ENCODE assay signal across 9 mouse cellular contexts in the genomic region with DNA sequence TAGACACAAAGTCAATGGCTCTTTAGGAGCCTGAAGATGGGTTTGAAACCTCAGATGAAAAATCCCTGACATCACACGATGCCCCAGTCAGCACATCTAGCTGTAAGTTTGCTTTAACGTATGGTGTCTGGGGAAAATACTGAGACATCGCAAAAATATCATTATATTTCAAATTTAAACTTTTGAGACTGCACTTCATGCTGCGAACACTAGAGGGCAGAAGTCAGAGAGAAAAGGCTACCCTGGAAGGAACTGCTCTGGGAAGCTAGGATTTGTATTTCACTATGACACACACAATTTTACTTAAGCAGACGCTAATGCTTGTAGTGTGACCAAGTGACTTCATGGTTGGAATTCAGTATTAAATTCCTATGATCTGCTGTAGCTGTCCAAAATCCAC. TPM values are rescaled to one million over a fixed set of nuclear protein-coding genes. Genes with fewer than 3 reads are reported as not detected.
DNase-seq lines count a peak whose midpoint lies in the region; ATAC-seq and TF ChIP-seq lines count a peak whose summit lies in the region.
"Had no signal": no experiment of that assay in that cellular context is flagged by ENCODE, and none has a peak within 500 bp of the region (broad histone marks: within the 10 kb centered on the region; RNA-seq: fewer than 3 reads in every experiment).

No protein-coding gene starts in this region.

- peaks cover 4% of the 10 kb centered on the region; the same call in 1 of the 2 replicates for H3K4me1 ChIP-seq in kidney, postnatal 0 days (replicated peaks; ENCODE audit: insufficient read depth, low read length)
- H3K4me1 ChIP-seq in G1E (ENCODE audit: insufficient read depth, low read depth, low read length): no peaks in the 10 kb centered on the region
- H3K4me1 ChIP-seq: embryonic facial prominence, embryonic 15.5 days; limb, embryonic 12.5 days had no signal

- H3K9me3 ChIP-seq in kidney, postnatal 0 days (replicated peaks; ENCODE audit: low read length): no peaks in the 10 kb centered on the region
- H3K9me3 ChIP-seq in G1E (replicated peaks): no peaks in the 10 kb centered on the region
- H3K9me3 ChIP-seq: embryonic facial prominence, embryonic 15.5 days; limb, embryonic 12.5 days had no signal

- peak; percentile 86 for TF ChIP-seq CTCF in kidney, postnatal 0 days (IDR thresholded peaks at IDR 0.05; ENCODE audit: low read depth)
- TF ChIP-seq CTCF in G1E (IDR thresholded peaks at IDR 0.05; ENCODE audit: low read depth, low read length): peak; percentile 36; the same call in 1 of the 2 replicates

- no peak for ATAC-seq in kidney, postnatal 0 days (replicated peaks; ENCODE audit: low FRiP score, low read depth)
- no peak for ATAC-seq in G1E (ENCODE audit: extremely low read depth, insufficient number of reproducible peaks, low FRiP score, poor library complexity, severe bottlenecking)

- H3K27me3 ChIP-seq in kidney, postnatal 0 days (ENCODE audit: insufficient read depth, low read length): no peaks in the 10 kb centered on the region
- H3K27me3 ChIP-seq in G1E (ENCODE audit: insufficient read depth, low read length): peaks cover 40% of the 10 kb centered on the region
- H3K27me3 ChIP-seq: embryonic facial prominence, embryonic 15.5 days had no signal

- no peak overlapping the region for H3K27ac ChIP-seq in kidney, postnatal 0 days
- H3K27ac ChIP-seq: embryonic facial prominence, embryonic 15.5 days; limb, embryonic 12.5 days had no signal

- no peak overlapping the region for H3K4me2 ChIP-seq in kidney, postnatal 0 days (ENCODE audit: low read length)
- H3K4me2 ChIP-seq: embryonic facial prominence, embryonic 15.5 days; limb, embryonic 12.5 days had no signal

- peak; percentile 82 for DNase-seq in kidney, postnatal 0 days (ENCODE audit: low spot score)
- no peak for DNase-seq in kidney, postnatal 14 days
- peak; percentile 53 for DNase-seq in CD4-positive, CD25-positive, alpha-beta regulatory T cell, adult 2 months (ENCODE audit: low read depth, low spot score)
- DNase-seq in G1E (ENCODE audit: low spot score): no peak
- peak; percentile 57 for DNase-seq in heart, adult 8-10 months (ENCODE audit: low spot score)
- DNase-seq in mesoderm, embryonic 11.5 days (ENCODE audit: low read depth, low spot score): peak; percentile 45
- no peak for DNase-seq in urinary bladder, postnatal 14 days (ENCODE audit: low spot score)

- H3K9ac ChIP-seq in kidney, postnatal 0 days (ENCODE audit: low read depth, low read length): no peak overlapping the region
- H3K9ac ChIP-seq: embryonic facial prominence, embryonic 15.5 days; limb, embryonic 12.5 days had no signal

- no peak overlapping the region for H3K4me3 ChIP-seq in kidney, postnatal 0 days (replicated peaks; ENCODE audit: low read depth, low read length)
- no peak overlapping the region for H3K4me3 ChIP-seq in G1E (ENCODE audit: low read depth, low read length)
- H3K4me3 ChIP-seq: embryonic facial prominence, embryonic 15.5 days; limb, embryonic 12.5 days had no signal

- H3K36me3 ChIP-seq in kidney, postnatal 0 days (ENCODE audit: insufficient read depth, low read length): no peaks in the 10 kb centered on the region
- H3K36me3 ChIP-seq in G1E (replicated peaks): no peaks in the 10 kb centered on the region
- H3K36me3 ChIP-seq: embryonic facial prominence, embryonic 15.5 days; limb, embryonic 12.5 days had no signal

- 20% methylated on average over 5 of the region's 5 CpGs for WGBS in kidney, postnatal 0 days

RNA-seq across cellular contexts. Expression of a gene that starts 1.5 kb away (rescaled TPM):
- polyA plus RNA-seq in kidney, postnatal 0 days (2015; fragmentation: Nextera tagmentation; extraction: Ambion mirVana): 28.8 and 29.1 TPM in 2 replicates
- not detected in 2 replicates for total RNA-seq in G1E (2014; fragmentation: Nextera tagmentation)
- total RNA-seq in G1E (2017): 0.38 TPM in 1 of 2 replicates, not detected in the other
- polyA plus RNA-seq in G1E (2012): not detected in 2 replicates
- total RNA-seq in heart, adult 8-10 months (2022): 10 to 100 TPM; 20.2 to 32.3 (median 24.9) TPM

Comparison
In these comparisons a context has a peak if more than half of its experiments do, and no peak if none do; other contexts are left out.
1. DNase-seq: peak in kidney, postnatal 0 days (single experiment), CD4-positive, CD25-positive, alpha-beta regulatory T cell, adult 2 months (single experiment), heart, adult 8-10 months (single experiment) and mesoderm, embryonic 11.5 days (single experiment); none in kidney, postnatal 14 days (single experiment), G1E (single experiment) and urinary bladder, postnatal 14 days (single experiment).
2. RNA of a gene that starts 1.5 kb away (total RNA-seq): 20.2 to 32.3 TPM in heart, adult 8-10 months; 0.38 TPM in G1E; every median in the first group is over 10 times any median in the second.